Mouse (Mus musculus) hindbrain, embryonic 16.5 days (tissue): ENCODE data around the gene Hap1. TPM values are rescaled to one million over a fixed set of nuclear protein-coding genes. Genes with fewer than 3 reads are reported as not detected.
"Not testable (repeated sequence)": the region's sequence is repeated elsewhere in the genome, so short reads cannot be mapped to it uniquely, and the experiment has no call there.

ENCODE experiments used
- ATAC-seq: fragments of 200-750 bp; cut with Nextera tagmentation; 2 replicates; pipeline ENCODE4 v1.8.0; 2017; ENCODE audit warnings: moderate TSS enrichment, moderate library complexity
- H3K27ac ChIP-seq: fragments of 300-500 bp; sonication (generic); 2 replicates; pipeline ENCODE4 v1.5.1; 2014; ENCODE audit warnings: low read depth, mild to moderate bottlenecking, control low read depth, low read length, moderate library complexity
- H3K27me3 ChIP-seq: fragments of 300-500 bp; sonication (generic); replicated peaks from 2 replicates; pipeline ENCODE4 v1.6.1; 2014; ENCODE audit warnings: low read length; ENCODE audit not compliant: control insufficient read depth, insufficient read depth
- H3K36me3 ChIP-seq: fragments of 300-500 bp; sonication (generic); 2 replicates; pipeline ENCODE4 v1.6.1; 2014; ENCODE audit warnings: mild to moderate bottlenecking, low read length, moderate library complexity, mixed read lengths; ENCODE audit not compliant: control insufficient read depth, insufficient read depth
- H3K4me1 ChIP-seq: fragments of 300-500 bp; sonication (generic); 2 replicates; pipeline ENCODE4 v1.6.1; 2014; ENCODE audit warnings: low read depth, low read length; ENCODE audit not compliant: control insufficient read depth, insufficient read depth
- H3K4me2 ChIP-seq: fragments of 300-500 bp; sonication (generic); 2 replicates; pipeline ENCODE4 v1.6.1; 2014; ENCODE audit warnings: mild to moderate bottlenecking, low read length, control low read depth, moderate library complexity
- H3K4me3 ChIP-seq: fragments of 300-500 bp; sonication (generic); 2 replicates; pipeline ENCODE4 v1.5.1; 2014; ENCODE audit warnings: mild to moderate bottlenecking, low read length, control low read depth, moderate library complexity
- H3K9ac ChIP-seq: fragments of 300-500 bp; sonication (generic); 2 replicates; pipeline ENCODE4 v1.6.1; 2014; ENCODE audit warnings: low read depth, mild to moderate bottlenecking, control low read depth, low read length, moderate library complexity
- H3K9me3 ChIP-seq: fragments of 300-500 bp; sonication (generic); 2 replicates; pipeline ENCODE4 v1.6.1; 2014; ENCODE audit warnings: mild to moderate bottlenecking, low read length, moderate library complexity; ENCODE audit not compliant: control insufficient read depth
- WGBS: fragments of 180-500 bp; shearing (Covaris S2); extraction: QIAGEN DNeasy Blood & Tissue Kit; methylation state at CpG from one replicate; pipeline ENCODE4 v1.1.7; 2014; 5-methylcytosine and 5-hydroxymethylcytosine counted together
- polyA plus RNA-seq: library from polyadenylated mRNA; unstranded; fragments of >200 nt; fragmentation: Nextera tagmentation; extraction: Ambion mirVana; gene quantifications from 2 replicates; pipeline ENCODE4 v1.2.1, GENCODE M21; 2015

The Hap1 gene
- polyA plus RNA-seq, 1 experiment from 2014 or later: 333 TPM

DNA sequence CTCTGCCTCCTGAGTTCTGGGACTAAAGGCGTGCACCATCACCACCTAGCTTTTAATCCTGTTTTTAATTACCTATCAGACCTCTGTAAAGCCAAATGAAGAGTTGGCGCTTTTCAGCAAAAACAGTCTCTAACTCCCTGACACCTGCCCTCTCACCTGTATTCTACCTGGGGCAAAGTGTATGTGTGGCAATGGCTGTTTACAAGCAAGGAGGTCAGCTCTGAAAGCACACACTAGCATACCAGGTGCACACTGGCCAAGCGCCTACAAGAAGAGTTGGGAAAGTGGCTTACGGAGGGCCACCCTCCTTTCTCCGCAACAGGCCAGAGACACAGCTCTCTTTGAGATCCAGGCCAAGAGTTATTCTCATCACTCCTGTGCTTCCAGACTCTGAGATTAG, 40.5 kb downstream of the Hap1 start:
- WGBS: 89% methylated on average over 5 of the region's 5 CpGs
- Histone ChIP-seq H3K27ac (no peak overlapping the region), H3K4me3 (no peak overlapping the region), H3K36me3 (no peaks in the 10 kb centered on the region), H3K4me2 (no peak overlapping the region), H3K9me3 (no peaks in the 10 kb centered on the region), H3K4me1 (no peaks in the 10 kb centered on the region; the same call in 1 of the 2 replicates), H3K27me3 (no peaks in the 10 kb centered on the region), H3K9ac (no peak overlapping the region)
- no peak for ATAC-seq

- Histone ChIP-seq H3K4me1 (no peaks in the 10 kb centered on the region; the same call in 1 of the 2 replicates), H3K27me3 (no peaks in the 10 kb centered on the region), H3K9me3 (no peaks in the 10 kb centered on the region), H3K27ac (no peak overlapping the region), H3K36me3 (no peaks in the 10 kb centered on the region), H3K9ac (no peak overlapping the region), H3K4me2 (no peak overlapping the region), H3K4me3 (no peak overlapping the region)
- ATAC-seq: no peak
- WGBS: 89% methylated on average over 6 of the region's 6 CpGs
These were observed 42.5 kb downstream of the Hap1 start for GRCm38 (mm10) chr11:100313424-100313823.

GRCm38 (mm10) chr11:100312096-100312679, 43.7 kb downstream of the Hap1 start:
- Histone ChIP-seq H3K4me3 (no peak overlapping the region), H3K4me1 (no peaks in the 10 kb centered on the region; the same call in 1 of the 2 replicates), H3K27ac (peak overlapping the region; percentile 34; the same call in 1 of the 2 replicates), H3K9me3 (no peaks in the 10 kb centered on the region), H3K4me2 (no peak overlapping the region), H3K36me3 (no peaks in the 10 kb centered on the region), H3K27me3 (no peaks in the 10 kb centered on the region), H3K9ac (no peak overlapping the region)
- WGBS: 13% methylated on average over 5 of the region's 5 CpGs
- peak; percentile 43; the same call in 1 of the 2 replicates for ATAC-seq

GRCm38 (mm10) chr11:100311656-100312055, 44.3 kb downstream of the Hap1 start:
- H3K9me3 ChIP-seq: no peaks in the 10 kb centered on the region
- H3K27me3 ChIP-seq: no peaks in the 10 kb centered on the region
- no peak overlapping the region for H3K4me3 ChIP-seq
- H3K27ac ChIP-seq: no peak overlapping the region
- no peak overlapping the region for H3K9ac ChIP-seq
- H3K4me2 ChIP-seq: no peak overlapping the region
- H3K36me3 ChIP-seq: no peaks in the 10 kb centered on the region
- no peak for ATAC-seq
- WGBS: 43% methylated on average over 1 of the region's 1 CpGs
- no peaks in the 10 kb centered on the region; the same call in 1 of the 2 replicates for H3K4me1 ChIP-seq

DNA sequence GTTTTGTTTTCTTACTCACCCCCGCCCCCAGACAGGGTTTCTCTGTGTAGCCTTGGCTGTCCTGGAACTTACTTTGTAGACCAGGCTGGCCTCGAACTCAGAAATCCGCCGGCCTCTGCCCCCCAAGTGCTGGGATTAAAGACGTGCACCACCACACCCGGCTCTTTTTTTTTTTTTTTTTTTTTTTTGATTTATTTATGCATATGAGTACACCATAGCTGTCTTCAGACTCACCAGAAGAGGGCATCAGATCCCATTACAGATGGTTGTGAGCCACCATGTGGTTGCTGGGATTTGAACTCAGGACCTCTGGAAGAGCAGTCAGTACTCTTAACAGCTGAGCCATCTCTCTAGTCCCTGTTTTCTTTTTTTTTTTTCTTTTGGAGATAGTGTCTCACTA, 47.3 kb downstream of the Hap1 start:
- not testable (repeated sequence) for H3K9ac ChIP-seq, H3K27ac ChIP-seq, H3K4me1 ChIP-seq, H3K4me3 ChIP-seq, ATAC-seq, H3K27me3 ChIP-seq, H3K9me3 ChIP-seq, H3K4me2 ChIP-seq, H3K36me3 ChIP-seq
- WGBS: 93% methylated on average over 6 of the region's 6 CpGs

GRCm38 (mm10) chr11:100307900-100308299, 48.0 kb downstream of the Hap1 start:
- H3K4me3 ChIP-seq: no peak overlapping the region
- WGBS: 95% methylated on average over 5 of the region's 5 CpGs
- H3K27ac ChIP-seq: no peak overlapping the region
- ATAC-seq: no peak
- H3K9me3 ChIP-seq: no peaks in the 10 kb centered on the region
- H3K4me1 ChIP-seq: no peaks in the 10 kb centered on the region; the same call in 1 of the 2 replicates
- no peak overlapping the region for H3K4me2 ChIP-seq
- no peak overlapping the region for H3K9ac ChIP-seq
- no peaks in the 10 kb centered on the region for H3K36me3 ChIP-seq
- no peaks in the 10 kb centered on the region for H3K27me3 ChIP-seq

DNA sequence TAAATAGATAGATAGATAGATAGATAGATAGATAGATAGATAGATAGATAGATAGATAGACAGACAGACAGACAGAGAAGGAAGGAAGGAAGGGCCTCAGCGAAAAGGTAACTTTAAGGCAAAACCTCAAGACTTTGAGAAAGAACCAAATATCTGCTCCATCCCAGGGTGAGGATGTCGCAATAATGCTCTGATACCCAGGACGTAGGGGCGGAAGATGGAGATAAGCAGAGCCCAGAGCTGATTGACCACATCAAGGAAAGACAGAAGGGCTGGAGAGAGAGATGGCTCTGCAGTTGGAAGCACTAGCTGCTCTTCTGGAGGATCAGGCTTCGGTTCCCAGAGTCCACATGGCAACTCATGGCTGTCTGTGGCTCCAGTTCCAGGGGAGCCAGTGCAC, 54.6 kb downstream of the Hap1 start:
- H3K4me1 ChIP-seq: no peaks in the 10 kb centered on the region
- no peak overlapping the region for H3K4me2 ChIP-seq
- H3K4me3 ChIP-seq: no peak overlapping the region
- no peak overlapping the region for H3K9ac ChIP-seq
- WGBS: 95% methylated on average over 5 of the region's 5 CpGs
- H3K36me3 ChIP-seq: no peaks in the 10 kb centered on the region
- no peak for ATAC-seq
- H3K27me3 ChIP-seq: no peaks in the 10 kb centered on the region
- H3K9me3 ChIP-seq: no peaks in the 10 kb centered on the region
- no peak overlapping the region for H3K27ac ChIP-seq

GRCm38 (mm10) chr11:100300293-100300692, 55.6 kb downstream of the Hap1 start:
- Histone ChIP-seq H3K27me3 (no peaks in the 10 kb centered on the region), H3K27ac (no peak overlapping the region), H3K4me1 (peaks cover under 1% of the 10 kb centered on the region; the same call in 1 of the 2 replicates), H3K36me3 (no peaks in the 10 kb centered on the region), H3K4me3 (no peak overlapping the region), H3K9me3 (no peaks in the 10 kb centered on the region), H3K4me2 (no peak overlapping the region), H3K9ac (no peak overlapping the region)
- ATAC-seq: no peak
- 8% methylated on average over 5 of the region's 5 CpGs for WGBS

DNA sequence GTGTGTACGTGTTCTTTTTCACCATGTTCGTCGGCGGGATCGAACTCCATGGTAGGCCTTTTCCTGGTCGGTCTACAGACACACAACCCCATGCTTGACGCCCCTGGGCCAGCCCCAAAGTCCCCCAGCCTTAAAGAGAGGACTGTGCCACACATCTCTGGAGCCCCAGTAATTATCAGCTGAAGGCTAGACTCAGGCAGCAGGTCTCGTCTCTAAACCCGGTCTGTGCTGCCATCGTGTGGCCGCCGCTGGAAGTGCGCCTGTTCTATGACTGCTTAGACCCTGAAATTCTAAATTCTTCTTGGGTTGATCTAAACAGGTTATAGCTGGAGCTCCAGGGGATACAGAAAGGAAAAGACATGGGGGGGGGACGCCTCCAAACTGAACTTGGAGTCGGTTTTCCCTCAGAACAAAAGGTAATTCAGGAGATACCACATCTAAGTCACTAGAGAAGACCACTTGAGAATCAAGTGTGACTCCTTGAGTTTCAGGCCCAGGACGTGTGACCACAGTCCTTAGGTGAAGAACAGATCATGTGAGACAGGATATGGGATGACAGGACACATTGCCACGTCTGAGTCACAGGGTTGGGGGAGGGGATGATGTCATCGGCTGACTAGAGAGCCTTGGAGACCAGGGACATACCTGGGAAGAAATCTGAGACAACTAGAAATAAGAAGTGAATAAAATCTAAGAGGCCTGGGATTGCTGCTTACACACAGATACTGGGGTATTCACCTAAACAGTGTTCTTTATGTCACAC, 57.5 kb downstream of the Hap1 start:
- no peaks in the 10 kb centered on the region for H3K36me3 ChIP-seq
- 0 out of 2 replicates have a peak, but pooled peaks have one; percentile 59 for ATAC-seq
- peak overlapping the region; percentile 53 for H3K4me2 ChIP-seq
- H3K27ac ChIP-seq: no peak overlapping the region
- H3K4me3 ChIP-seq: peak overlapping the region; percentile 28
- whole genome bisulfite sequencing: 20% methylated on average over 18 of the region's 18 CpGs
- no peaks in the 10 kb centered on the region for H3K27me3 ChIP-seq
- H3K9me3 ChIP-seq: no peaks in the 10 kb centered on the region
- peak overlapping the region; percentile 57 for H3K9ac ChIP-seq
- peaks cover 2% of the 10 kb centered on the region; the same call in 1 of the 2 replicates for H3K4me1 ChIP-seq
